Mouse (Mus musculus): ENCODE measurements at regions not wholly inside any gene's neighbourhood (a gene's known extent, or its start where the extent isn't known, plus 50 kb on each side); places are given as distances from the start of the nearest gene placed in this dataset.

DNA sequence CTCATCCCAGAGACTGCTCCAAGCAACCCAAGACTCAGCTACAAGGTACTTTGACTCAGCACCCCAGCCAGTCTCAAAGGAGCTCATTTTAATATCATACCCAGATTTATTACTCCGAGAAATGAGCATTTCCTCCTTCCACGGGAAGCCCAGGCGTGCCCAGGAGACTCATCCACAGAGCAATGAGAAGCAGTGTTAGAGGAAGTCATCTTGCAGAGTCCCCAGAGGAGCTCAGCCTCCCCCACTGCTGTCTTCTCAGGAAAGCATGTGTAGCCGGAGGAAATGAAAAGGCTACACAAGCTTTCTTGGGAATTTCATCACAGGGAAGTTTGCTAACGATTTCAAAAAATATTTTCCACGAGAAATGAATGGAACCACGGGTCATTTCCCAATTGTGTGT is 141.8 kb downstream of the Hlx start:
- Histone ChIP-seq H3K79me2 (ENCODE audit: control insufficient read depth, insufficient read depth) (no peaks in the 10 kb centered on the region), H3K36me3 (ENCODE audit: control insufficient read depth, insufficient read depth) (no peaks in the 10 kb centered on the region), H3K4me2 (ENCODE audit: low read depth) (no peak overlapping the region), H3ac (ENCODE audit: control insufficient read depth, insufficient read length) (no peak overlapping the region), H3K27me3 (ENCODE audit: control insufficient read depth, insufficient read depth, insufficient read length) (no peaks in the 10 kb centered on the region), H3K4me3 (no peak overlapping the region)
- TF ChIP-seq POLR2A (IDR thresholded peaks at IDR 0.05; ENCODE audit: insufficient read length, low read depth) (no peak), USF1 (IDR thresholded peaks at IDR 0.05; ENCODE audit: low read depth) (no peak), TCF3 (IDR thresholded peaks at IDR 0.05; ENCODE audit: insufficient read length, low read depth) (no peak), POLR2AphosphoS2 (IDR thresholded peaks at IDR 0.05; ENCODE audit: insufficient read length, low read depth) (no peak), TCF12 (IDR thresholded peaks at IDR 0.05; ENCODE audit: insufficient read depth, poor library complexity, severe bottlenecking) (no peak), REST (IDR thresholded peaks at IDR 0.05; ENCODE audit: insufficient read depth, insufficient read length) (no peak), E2F4 (IDR thresholded peaks at IDR 0.05; ENCODE audit: insufficient read depth) (no peak), MYOD1 (IDR thresholded peaks at IDR 0.05; ENCODE audit: control insufficient read depth in 1 of 3, insufficient read length in 2 of 3, low read depth in 2 of 3) (no peak), SRF (IDR thresholded peaks at IDR 0.05; ENCODE audit: control insufficient read depth, insufficient read length, low read depth) (no peak)

GRCm38 (mm10) chr1:184589277-184589676 is 143.1 kb downstream of the Hlx start:
- no peak overlapping the region for H3ac ChIP-seq (ENCODE audit: control insufficient read depth, insufficient read length)
- H3K4me2 ChIP-seq (ENCODE audit: low read depth): no peak overlapping the region
- no peaks in the 10 kb centered on the region for H3K36me3 ChIP-seq (ENCODE audit: control insufficient read depth, insufficient read depth)
- no peaks in the 10 kb centered on the region for H3K79me2 ChIP-seq (ENCODE audit: control insufficient read depth, insufficient read depth)
- H3K27me3 ChIP-seq (ENCODE audit: control insufficient read depth, insufficient read depth, insufficient read length): no peaks in the 10 kb centered on the region
- TF ChIP-seq MYOG (IDR thresholded peaks at IDR 0.05; ENCODE audit: control insufficient read depth in 1 of 3, insufficient read depth in 1 of 3, insufficient read length in 2 of 3, low read depth in 2 of 3) (no peak), E2F4 (IDR thresholded peaks at IDR 0.05; ENCODE audit: insufficient read depth) (no peak), MYOD1 (IDR thresholded peaks at IDR 0.05; ENCODE audit: control insufficient read depth in 1 of 3, insufficient read length in 2 of 3, low read depth in 2 of 3) (no peak), TCF3 (IDR thresholded peaks at IDR 0.05; ENCODE audit: insufficient read length, low read depth) (no peak), SRF (IDR thresholded peaks at IDR 0.05; ENCODE audit: control insufficient read depth, insufficient read length, low read depth) (no peak), POLR2AphosphoS2 (IDR thresholded peaks at IDR 0.05; ENCODE audit: insufficient read length, low read depth) (no peak), MAX (IDR thresholded peaks at IDR 0.05; ENCODE audit: low read depth) (no peak), CEBPB (IDR thresholded peaks at IDR 0.05; ENCODE audit: insufficient read depth, poor library complexity, severe bottlenecking) (no peak), POLR2A (IDR thresholded peaks at IDR 0.05; ENCODE audit: insufficient read length, low read depth) (no peak), REST (IDR thresholded peaks at IDR 0.05; ENCODE audit: insufficient read depth, insufficient read length) (no peak), TCF12 (IDR thresholded peaks at IDR 0.05; ENCODE audit: insufficient read depth, poor library complexity, severe bottlenecking) (no peak), USF1 (IDR thresholded peaks at IDR 0.05; ENCODE audit: low read depth) (no peak)
- no peak overlapping the region for H3K4me3 ChIP-seq

DNA sequence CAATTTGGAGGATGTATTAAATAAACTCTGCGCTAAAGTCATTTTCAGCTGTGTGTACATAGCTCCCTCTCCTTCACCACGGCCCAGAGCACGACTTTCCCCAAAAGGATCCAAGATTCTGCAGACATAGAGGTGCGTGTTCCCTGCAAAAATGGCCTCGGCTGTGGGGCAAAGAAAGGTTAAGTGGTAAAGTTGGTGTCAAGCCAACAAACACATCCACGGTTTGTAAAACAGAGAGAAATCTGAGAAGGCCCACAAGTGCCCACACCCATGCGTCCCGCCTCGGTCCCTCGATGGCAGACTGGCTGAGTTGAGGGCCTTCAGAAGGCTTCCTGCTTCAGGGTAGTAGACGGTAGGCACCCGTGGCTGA is 147.9 kb downstream of the Hlx start:
- Histone ChIP-seq H3K27me3 (ENCODE audit: control insufficient read depth, insufficient read depth, insufficient read length) (no peaks in the 10 kb centered on the region), H3K36me3 (ENCODE audit: control insufficient read depth, insufficient read depth) (no peaks in the 10 kb centered on the region), H3ac (ENCODE audit: control insufficient read depth, insufficient read length) (no peak overlapping the region), H3K4me2 (ENCODE audit: low read depth) (no peak overlapping the region), H3K79me2 (ENCODE audit: control insufficient read depth, insufficient read depth) (no peaks in the 10 kb centered on the region), H3K4me3 (no peak overlapping the region)
- TF ChIP-seq TCF3 (IDR thresholded peaks at IDR 0.05; ENCODE audit: insufficient read length, low read depth): no peak
- TF ChIP-seq USF1 (IDR thresholded peaks at IDR 0.05; ENCODE audit: low read depth): no peak
- TF ChIP-seq MAX (IDR thresholded peaks at IDR 0.05; ENCODE audit: low read depth): no peak
- no peak for TF ChIP-seq POLR2A (IDR thresholded peaks at IDR 0.05; ENCODE audit: insufficient read length, low read depth)
- no peak for TF ChIP-seq REST (IDR thresholded peaks at IDR 0.05; ENCODE audit: insufficient read depth, insufficient read length)
- TF ChIP-seq CEBPB (IDR thresholded peaks at IDR 0.05; ENCODE audit: insufficient read depth, poor library complexity, severe bottlenecking): no peak
- TF ChIP-seq MYOG (IDR thresholded peaks at IDR 0.05; ENCODE audit: control insufficient read depth in 1 of 3, insufficient read depth in 1 of 3, insufficient read length in 2 of 3, low read depth in 2 of 3): no peak
- no peak for TF ChIP-seq POLR2AphosphoS2 (IDR thresholded peaks at IDR 0.05; ENCODE audit: insufficient read length, low read depth)
- no peak for TF ChIP-seq SRF (IDR thresholded peaks at IDR 0.05; ENCODE audit: control insufficient read depth, insufficient read length, low read depth)
- TF ChIP-seq E2F4 (IDR thresholded peaks at IDR 0.05; ENCODE audit: insufficient read depth): no peak
- no peak for TF ChIP-seq TCF12 (IDR thresholded peaks at IDR 0.05; ENCODE audit: insufficient read depth, poor library complexity, severe bottlenecking)
- TF ChIP-seq MYOD1 (IDR thresholded peaks at IDR 0.05; ENCODE audit: control insufficient read depth in 1 of 3, insufficient read length in 2 of 3, low read depth in 2 of 3): no peak

DNA sequence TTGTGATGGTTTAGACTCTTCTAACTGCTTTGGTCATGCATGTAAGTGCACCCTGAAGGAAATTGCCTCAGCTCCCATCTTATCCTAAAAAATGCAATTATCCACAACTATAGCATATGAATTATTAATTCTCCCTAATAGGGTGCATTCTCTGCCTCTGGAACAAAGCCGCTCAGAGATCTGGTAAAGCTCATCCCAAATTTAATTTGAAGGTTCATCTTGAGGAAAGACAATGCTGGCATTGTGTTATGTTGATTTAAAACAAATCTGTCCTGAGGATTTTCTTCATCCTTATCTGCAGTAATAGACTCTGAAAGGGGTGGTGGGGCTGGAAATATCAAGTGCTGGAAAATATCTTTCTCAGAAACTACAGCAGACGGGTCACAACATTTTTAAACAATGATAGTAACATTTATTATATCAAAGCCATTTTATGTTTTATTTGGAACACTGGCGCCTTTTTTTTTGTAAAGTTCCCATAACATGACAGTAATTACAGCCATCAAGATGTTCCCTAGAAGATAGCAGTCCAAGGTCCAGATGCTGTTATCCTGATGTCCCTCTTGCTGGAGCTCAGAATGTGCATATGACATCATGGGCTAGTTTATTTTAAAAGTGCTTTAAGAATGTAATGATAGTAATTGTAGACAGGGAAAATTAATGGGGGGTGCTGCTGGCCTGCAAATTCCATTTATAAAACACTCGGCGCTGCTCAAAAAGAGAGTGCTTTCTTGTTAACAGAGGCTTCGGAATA is 148.5 kb downstream of the Hlx start:
- H3K36me3 ChIP-seq (ENCODE audit: control insufficient read depth, insufficient read depth): no peaks in the 10 kb centered on the region
- no peaks in the 10 kb centered on the region for H3K27me3 ChIP-seq (ENCODE audit: control insufficient read depth, insufficient read depth, insufficient read length)
- TF ChIP-seq MAX (IDR thresholded peaks at IDR 0.05; ENCODE audit: low read depth) (no peak), TCF12 (IDR thresholded peaks at IDR 0.05; ENCODE audit: insufficient read depth, poor library complexity, severe bottlenecking) (no peak), MYOG (IDR thresholded peaks at IDR 0.05; ENCODE audit: control insufficient read depth in 1 of 3, insufficient read depth in 1 of 3, insufficient read length in 2 of 3, low read depth in 2 of 3) (no peak), TCF3 (IDR thresholded peaks at IDR 0.05; ENCODE audit: insufficient read length, low read depth) (no peak), E2F4 (IDR thresholded peaks at IDR 0.05; ENCODE audit: insufficient read depth) (no peak), USF1 (IDR thresholded peaks at IDR 0.05; ENCODE audit: low read depth) (no peak), CEBPB (IDR thresholded peaks at IDR 0.05; ENCODE audit: insufficient read depth, poor library complexity, severe bottlenecking) (no peak), POLR2AphosphoS2 (IDR thresholded peaks at IDR 0.05; ENCODE audit: insufficient read length, low read depth) (no peak), REST (IDR thresholded peaks at IDR 0.05; ENCODE audit: insufficient read depth, insufficient read length) (no peak), SRF (IDR thresholded peaks at IDR 0.05; ENCODE audit: control insufficient read depth, insufficient read length, low read depth) (no peak), POLR2A (IDR thresholded peaks at IDR 0.05; ENCODE audit: insufficient read length, low read depth) (no peak), MYOD1 (IDR thresholded peaks at IDR 0.05; ENCODE audit: control insufficient read depth in 1 of 3, insufficient read length in 2 of 3, low read depth in 2 of 3) (no peak)
- no peak overlapping the region for H3ac ChIP-seq (ENCODE audit: control insufficient read depth, insufficient read length)
- H3K79me2 ChIP-seq (ENCODE audit: control insufficient read depth, insufficient read depth): no peaks in the 10 kb centered on the region
- H3K4me3 ChIP-seq: no peak overlapping the region
- H3K4me2 ChIP-seq (ENCODE audit: low read depth): no peak overlapping the region
